Mouse (Mus musculus): Measurements from ENCODE around the gene Gm14391. TPM values are rescaled to one million over a fixed set of nuclear protein-coding genes. Genes with fewer than 3 reads are reported as not detected.
"Not testable (repeated sequence)": the region's sequence is repeated elsewhere in the genome, so short reads cannot be mapped to it uniquely, and the experiment has no call there.

Gm14391 gene
- total RNA-seq (2015) (11.4 and 13.7 TPM in 2 replicates), total RNA-seq (2017) (13.1 and 14.6 TPM in 2 replicates)

GRCm38 (mm10) chr2:175206732-175207131, at the start of gene Gm14391:
Gm14391 (minus strand) TSS chr2:175206917.
- peak; percentile 76; the same call in 1 of the 2 replicates for ATAC-seq (replicated peaks; ENCODE audit: poor library complexity)

GRCm38 (mm10) chr2:175179008-175179407, 27.7 kb downstream of the Gm14391 start:
- not testable (repeated sequence) for ATAC-seq (replicated peaks; ENCODE audit: poor library complexity)

GRCm38 (mm10) chr2:175176312-175176711, 30.4 kb downstream of the Gm14391 start:
- no peak for ATAC-seq (replicated peaks; ENCODE audit: poor library complexity)

GRCm38 (mm10) chr2:175175401-175176180, 31.1 kb downstream of the Gm14391 start, which contains the start of gene Gm14443:
Gm14443 (minus strand) TSS chr2:175175871.
- ATAC-seq (replicated peaks; ENCODE audit: poor library complexity) = not testable (repeated sequence)

GRCm38 (mm10) chr2:175174058-175174457, 32.7 kb downstream of the Gm14391 start:
- ATAC-seq (replicated peaks; ENCODE audit: poor library complexity) = not testable (repeated sequence)

- ATAC-seq (replicated peaks; ENCODE audit: poor library complexity) = not testable (repeated sequence)
Measured at GRCm38 (mm10) chr2:175172906-175173595, 33.7 kb downstream of the Gm14391 start.

GRCm38 (mm10) chr2:175172123-175172522, 34.6 kb downstream of the Gm14391 start:
- ATAC-seq (replicated peaks; ENCODE audit: poor library complexity) = no peak

- ATAC-seq (replicated peaks; ENCODE audit: poor library complexity) = not testable (repeated sequence)
Measured at GRCm38 (mm10) chr2:175166870-175167269, 39.8 kb downstream of the Gm14391 start.

- not testable (repeated sequence) for ATAC-seq (replicated peaks; ENCODE audit: poor library complexity)
Measured at GRCm38 (mm10) chr2:175165110-175165509, 41.6 kb downstream of the Gm14391 start.

- ATAC-seq (replicated peaks; ENCODE audit: poor library complexity) = not testable (repeated sequence)
Measured at GRCm38 (mm10) chr2:175161438-175161837, 45.3 kb downstream of the Gm14391 start.

GRCm38 (mm10) chr2:175158642-175159041, 48.1 kb downstream of the Gm14391 start:
- ATAC-seq (replicated peaks; ENCODE audit: poor library complexity) = no peak

GRCm38 (mm10) chr2:175156696-175157095, 50.0 kb downstream of the Gm14391 start:
- ATAC-seq (replicated peaks; ENCODE audit: poor library complexity) = no peak

GRCm38 (mm10) chr2:175141993-175142295, 64.8 kb downstream of the Gm14391 start, which contains the start of gene Gm14399:
Gm14399 (minus strand) TSS chr2:175142012.
- peak; percentile 65; the same call in 1 of the 2 replicates for ATAC-seq (replicated peaks; ENCODE audit: poor library complexity)

- peak; percentile 64 for ATAC-seq (replicated peaks; ENCODE audit: poor library complexity)
Measured at GRCm38 (mm10) chr2:175141118-175141992, 65.4 kb downstream of the Gm14391 start.

Other genes with a start within 250 kb of the Gm14391 start
- gene Gm14444, start 196.7 kb downstream of the Gm14391 start, total RNA-seq (2015) = not detected in 2 replicates
- not detected in 2 replicates for gene Gm14444, start 196.7 kb downstream of the Gm14391 start, total RNA-seq (2017)
- gene Gm14393, start 139.1 kb downstream of the Gm14391 start, total RNA-seq (2015) = 0.54 TPM in 1 of 2 replicates, not detected in the other
- gene Gm14393, start 139.1 kb downstream of the Gm14391 start, total RNA-seq (2017) = not detected in 2 replicates
- 12.0 and 21.4 TPM in 2 replicates for gene Gm14399, start 64.9 kb downstream of the Gm14391 start, total RNA-seq (2015)
- 5.4 and 11.5 TPM in 2 replicates for gene Gm14399, start 64.9 kb downstream of the Gm14391 start, total RNA-seq (2017)
- 0.02 and 0.68 TPM in 2 replicates for gene Gm14443, start 31.0 kb downstream of the Gm14391 start, total RNA-seq (2015)
- 0.25 and 1.1 TPM in 2 replicates for gene Gm14443, start 31.0 kb downstream of the Gm14391 start, total RNA-seq (2017)
- 4.4 and 7.7 TPM in 2 replicates for gene Gm14440, start 68.2 kb upstream of the Gm14391 start, total RNA-seq (2015)
- not detected in 2 replicates for gene Gm14440, start 68.2 kb upstream of the Gm14391 start, total RNA-seq (2017)
- 21.0 and 28.2 TPM in 2 replicates for gene Gm4631, start 131.3 kb upstream of the Gm14391 start, total RNA-seq (2015)
- 13.7 and 25.0 TPM in 2 replicates for gene Gm4631, start 131.3 kb upstream of the Gm14391 start, total RNA-seq (2017)
- 6.0 and 8.5 TPM in 2 replicates for gene Zfp968, start 165.5 kb upstream of the Gm14391 start, total RNA-seq (2015)
- gene Zfp968, start 165.5 kb upstream of the Gm14391 start, total RNA-seq (2017) = 1.9 and 5.3 TPM in 2 replicates
- gene Gm4724, start 228.9 kb upstream of the Gm14391 start, total RNA-seq (2015) = 6.5 and 13.7 TPM in 2 replicates
- gene Gm4724, start 228.9 kb upstream of the Gm14391 start, total RNA-seq (2017) = 7.0 and 10.1 TPM in 2 replicates